Mouse (Mus musculus): ENCODE data around the gene Cyb5r3. TPM values are rescaled to one million over a fixed set of nuclear protein-coding genes. Genes with fewer than 3 reads are reported as not detected.

Cyb5r3 gene
- polyA plus RNA-seq, 1 experiment from 2014 or later, result 133 TPM

GRCm38 (mm10) chr15:83157667-83158064 is 14.7 kb downstream of the Cyb5r3 start:
- ATAC-seq, result no peak
- peaks cover 74% of the 10 kb centered on the region for H3K36me3 ChIP-seq
- no peaks in the 10 kb centered on the region; the same call in 1 of the 2 replicates for H3K9me3 ChIP-seq
- H3K4me1 ChIP-seq (replicated peaks), result no peaks in the 10 kb centered on the region; the same call in 1 of the 2 replicates
- H3K27ac ChIP-seq, result no peak overlapping the region
- no peak overlapping the region for H3K9ac ChIP-seq (replicated peaks)
- WGBS, result 96% methylated on average over 6 of the region's 6 CpGs
- H3K4me3 ChIP-seq (replicated peaks), result no peak overlapping the region
- H3K27me3 ChIP-seq, result no peaks in the 10 kb centered on the region
- no peak overlapping the region for H3K4me2 ChIP-seq (replicated peaks)

DNA sequence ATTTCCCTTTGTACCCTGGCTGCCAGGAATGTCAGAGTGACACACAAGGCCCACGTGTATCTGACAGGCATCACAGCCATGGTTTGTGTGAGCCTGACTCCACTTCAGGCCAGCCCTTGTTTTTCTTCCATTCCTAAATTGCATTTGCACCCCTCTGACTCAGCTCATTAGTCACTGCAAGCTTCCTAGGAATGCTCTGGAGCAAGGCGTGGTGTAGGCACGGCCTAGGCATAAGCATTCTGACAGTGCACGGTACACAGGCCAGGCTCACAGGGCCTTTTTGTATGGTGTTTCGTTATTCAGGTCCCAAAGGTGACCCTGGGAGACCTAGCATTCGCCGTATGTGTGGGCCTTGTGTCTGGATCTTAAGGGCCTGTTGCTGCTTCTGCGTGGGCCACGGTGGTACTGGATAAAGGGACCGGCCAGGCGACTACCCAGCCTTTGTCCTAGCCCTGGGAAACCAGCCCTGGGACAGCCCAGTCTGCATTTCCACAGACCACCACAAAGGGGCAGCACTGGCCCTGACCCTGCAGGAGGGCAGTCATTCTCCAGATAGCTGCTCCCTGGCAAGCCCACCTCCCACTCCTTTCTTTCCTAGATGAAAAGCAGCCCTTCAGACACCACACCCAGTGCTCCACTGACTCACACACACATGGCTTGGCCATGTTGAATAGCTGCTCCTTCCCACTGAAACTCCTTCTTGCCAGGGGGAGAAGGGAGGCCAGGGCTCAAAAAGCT is 15.3 kb downstream of the Cyb5r3 start:
- no peak overlapping the region for H3K27ac ChIP-seq
- ATAC-seq, result no peak
- no peaks in the 10 kb centered on the region; the same call in 1 of the 2 replicates for H3K4me1 ChIP-seq (replicated peaks)
- WGBS, result 79% methylated on average over 11 of the region's 11 CpGs
- no peak overlapping the region for H3K4me3 ChIP-seq (replicated peaks)
- H3K9ac ChIP-seq (replicated peaks), result no peak overlapping the region
- H3K27me3 ChIP-seq, result no peaks in the 10 kb centered on the region
- peaks cover 70% of the 10 kb centered on the region for H3K36me3 ChIP-seq
- H3K9me3 ChIP-seq, result no peaks in the 10 kb centered on the region; the same call in 1 of the 2 replicates
- H3K4me2 ChIP-seq (replicated peaks), result no peak overlapping the region

GRCm38 (mm10) chr15:83155672-83156419 is 16.5 kb downstream of the Cyb5r3 start:
- Histone ChIP-seq H3K27ac (no peak overlapping the region), H3K9me3 (no peaks in the 10 kb centered on the region; the same call in 1 of the 2 replicates), H3K36me3 (peaks cover 62% of the 10 kb centered on the region), H3K4me1 (replicated peaks) (no peaks in the 10 kb centered on the region), H3K27me3 (no peaks in the 10 kb centered on the region), H3K4me3 (replicated peaks) (no peak overlapping the region), H3K9ac (replicated peaks) (no peak overlapping the region), H3K4me2 (replicated peaks) (no peak overlapping the region)
- 76% methylated on average over 6 of the region's 6 CpGs for WGBS
- ATAC-seq, result no peak

- Histone ChIP-seq H3K4me3 (replicated peaks) (no peak overlapping the region), H3K4me2 (replicated peaks) (no peak overlapping the region), H3K27me3 (no peaks in the 10 kb centered on the region), H3K9ac (replicated peaks) (no peak overlapping the region), H3K4me1 (replicated peaks) (peaks cover 5% of the 10 kb centered on the region), H3K27ac (no peak overlapping the region), H3K36me3 (peaks cover 51% of the 10 kb centered on the region), H3K9me3 (no peaks in the 10 kb centered on the region; the same call in 1 of the 2 replicates)
- WGBS, result 93% methylated on average over 7 of the region's 7 CpGs
- no peak for ATAC-seq
Measured at GRCm38 (mm10) chr15:83154309-83154708, 18.1 kb downstream of the Cyb5r3 start.

DNA sequence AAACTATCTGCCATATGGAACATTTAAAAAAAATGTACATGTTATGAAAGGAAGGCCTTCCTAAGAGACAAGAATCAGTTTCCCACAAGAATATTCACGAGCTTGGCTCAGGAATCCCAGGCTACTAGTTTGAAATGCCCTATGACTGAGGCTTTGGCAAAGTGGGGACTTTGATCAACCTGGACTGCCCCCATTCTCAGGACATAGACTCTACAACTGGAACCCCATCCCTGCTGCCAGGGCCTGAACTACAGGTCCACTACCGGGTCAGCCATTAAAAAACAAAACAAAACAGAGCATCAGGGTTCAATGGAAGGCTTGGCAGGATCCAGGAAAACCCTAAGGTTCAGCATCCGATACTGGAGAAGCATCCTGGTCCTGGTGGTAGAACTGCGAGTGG is 21.7 kb downstream of the Cyb5r3 start:
- Histone ChIP-seq H3K27ac (peak overlapping the region; percentile 53; the same call in 1 of the 2 replicates), H3K9me3 (no peaks in the 10 kb centered on the region), H3K9ac (replicated peaks) (no peak overlapping the region), H3K4me2 (replicated peaks) (no peak overlapping the region), H3K27me3 (no peaks in the 10 kb centered on the region), H3K4me1 (replicated peaks) (peaks cover 19% of the 10 kb centered on the region), H3K36me3 (peaks cover 33% of the 10 kb centered on the region), H3K4me3 (replicated peaks) (no peak overlapping the region)
- ATAC-seq, result no peak
- WGBS, result 92% methylated on average over 4 of the region's 4 CpGs

- Histone ChIP-seq H3K36me3 (peaks cover 34% of the 10 kb centered on the region), H3K27ac (peak overlapping the region; percentile 98), H3K4me3 (replicated peaks) (peak overlapping the region; percentile 96), H3K9me3 (no peaks in the 10 kb centered on the region), H3K9ac (replicated peaks) (peak overlapping the region; percentile 97), H3K27me3 (no peaks in the 10 kb centered on the region), H3K4me1 (replicated peaks) (peaks cover 19% of the 10 kb centered on the region), H3K4me2 (replicated peaks) (peak overlapping the region; percentile 89)
- 27% methylated on average over 3 of the region's 3 CpGs for WGBS
- ATAC-seq, result no peak
Measured at GRCm38 (mm10) chr15:83150073-83150442, 22.3 kb downstream of the Cyb5r3 start.

DNA sequence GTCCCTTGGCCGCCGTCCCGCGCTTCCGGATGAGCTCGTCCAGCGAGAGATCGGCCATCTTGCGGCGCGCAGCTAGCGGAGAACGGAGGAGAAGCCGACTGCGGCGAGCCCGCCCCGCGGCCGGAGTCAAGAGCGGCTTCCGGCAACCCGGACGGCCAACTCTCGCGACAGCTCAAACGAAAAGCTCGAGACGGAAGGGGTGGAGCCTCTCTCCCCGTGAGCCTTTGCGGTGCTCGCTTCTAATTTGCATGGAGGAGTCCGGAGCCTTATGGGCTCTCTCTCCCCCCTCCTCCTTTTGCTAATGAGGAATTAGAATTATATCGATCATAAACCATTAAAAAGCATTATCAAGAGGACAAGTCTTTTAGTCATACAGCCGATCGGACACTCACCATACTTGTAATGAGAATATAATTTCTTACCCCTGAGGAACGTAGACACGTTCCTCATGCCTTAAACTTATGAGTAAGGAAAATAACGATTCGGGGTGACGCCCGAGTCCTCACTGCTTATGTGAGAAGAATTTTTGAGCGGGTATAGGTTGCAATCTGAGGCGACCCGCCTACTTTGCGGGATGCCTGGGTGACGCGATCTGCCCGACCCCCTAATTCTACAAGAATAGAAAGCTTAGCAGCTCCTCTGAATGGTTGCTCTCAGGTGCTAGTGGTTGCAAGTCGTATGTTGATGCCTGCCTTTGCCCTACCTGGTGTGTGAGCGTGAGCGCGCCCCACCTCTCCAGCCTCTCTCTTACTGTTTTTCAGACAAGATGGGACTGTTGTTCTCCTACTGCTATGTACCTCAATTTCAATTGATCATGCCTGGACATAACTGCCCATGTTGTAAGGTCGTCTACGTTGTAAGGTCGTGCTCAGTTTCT is 23.0 kb downstream of the Cyb5r3 start, which contains the start of gene Poldip3:
Poldip3 (minus strand) TSS at position 189 of the 877 bp plus-strand sequence.
- peak within 1 kb of the TSS; percentile 89 for H3K4me2 ChIP-seq (replicated peaks)
- ATAC-seq, result peak; percentile 93
- under 1% methylated on average over 56 of the region's 56 CpGs for WGBS
- H3K36me3 ChIP-seq, result peaks cover 38% of the 10 kb centered on the region
- peak within 1 kb of the TSS; percentile 96 for H3K4me3 ChIP-seq (replicated peaks)
- H3K27ac ChIP-seq, result peak within 1 kb of the TSS; percentile 98
- H3K27me3 ChIP-seq, result no peaks in the 10 kb centered on the region
- peak within 1 kb of the TSS; percentile 97 for H3K9ac ChIP-seq (replicated peaks)
- H3K9me3 ChIP-seq, result no peaks in the 10 kb centered on the region
- peaks cover 19% of the 10 kb centered on the region for H3K4me1 ChIP-seq (replicated peaks)

DNA sequence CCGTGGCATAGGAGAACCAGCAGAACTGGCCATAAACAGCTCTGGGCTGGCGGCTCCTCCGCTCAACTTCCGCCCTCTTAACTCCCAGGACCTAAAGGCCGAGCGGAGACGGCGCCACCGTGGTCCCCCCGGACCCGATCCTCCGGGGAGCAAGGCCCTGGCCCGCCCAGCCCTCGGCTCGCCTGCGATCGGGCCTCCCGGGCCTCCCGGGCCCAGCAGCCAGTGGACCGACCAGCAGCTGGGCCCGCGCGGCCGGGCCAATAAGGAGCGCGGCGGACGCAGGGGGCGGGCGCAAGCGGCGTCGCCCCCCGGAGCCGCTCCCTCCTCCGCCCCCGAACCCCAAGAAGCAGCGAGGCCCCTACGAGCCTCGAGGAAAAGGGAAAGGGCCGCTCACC is 23.6 kb downstream of the Cyb5r3 start:
- peak overlapping the region; percentile 98 for H3K27ac ChIP-seq
- no peaks in the 10 kb centered on the region for H3K9me3 ChIP-seq
- peaks cover 23% of the 10 kb centered on the region for H3K4me1 ChIP-seq (replicated peaks)
- WGBS, result under 1% methylated on average over 28 of the region's 41 CpGs
- no peaks in the 10 kb centered on the region for H3K27me3 ChIP-seq
- ATAC-seq, result peak; percentile 85
- peak overlapping the region; percentile 89 for H3K4me2 ChIP-seq (replicated peaks)
- peak overlapping the region; percentile 97 for H3K9ac ChIP-seq (replicated peaks)
- peak overlapping the region; percentile 96 for H3K4me3 ChIP-seq (replicated peaks)
- peaks cover 39% of the 10 kb centered on the region for H3K36me3 ChIP-seq

GRCm38 (mm10) chr15:83148395-83148794 is 24.0 kb downstream of the Cyb5r3 start:
- ATAC-seq, result no peak
- WGBS, result 6% methylated on average over 21 of the region's 21 CpGs
- Histone ChIP-seq H3K9ac (replicated peaks) (peak overlapping the region; percentile 97), H3K27me3 (no peaks in the 10 kb centered on the region), H3K27ac (peak overlapping the region; percentile 98), H3K36me3 (peaks cover 35% of the 10 kb centered on the region), H3K9me3 (no peaks in the 10 kb centered on the region), H3K4me2 (replicated peaks) (peak overlapping the region; percentile 89), H3K4me1 (replicated peaks) (peaks cover 26% of the 10 kb centered on the region), H3K4me3 (replicated peaks) (peak overlapping the region; percentile 96)

DNA sequence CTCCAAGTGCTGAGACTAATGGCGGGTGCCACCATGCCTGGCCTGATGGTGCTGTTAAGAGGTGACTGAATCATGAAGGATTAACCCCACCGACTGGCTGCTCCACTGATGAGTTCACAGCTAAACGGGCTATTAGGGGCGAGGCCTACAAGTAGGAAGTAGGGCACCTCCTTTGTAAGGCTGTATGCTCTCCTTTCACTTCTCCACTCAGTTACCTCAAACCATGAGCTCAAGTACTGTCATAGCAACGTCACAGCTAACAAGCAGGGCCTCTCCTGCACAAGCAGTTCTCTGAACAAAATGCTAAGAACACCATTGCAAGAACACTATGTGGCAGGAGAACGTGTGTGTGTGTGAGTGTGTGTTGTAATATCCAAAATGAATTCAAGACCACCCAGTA is 26.9 kb downstream of the Cyb5r3 start:
- no peak for ATAC-seq
- 90% methylated on average over 6 of the region's 6 CpGs for WGBS

GRCm38 (mm10) chr15:83142861-83143260 is 29.5 kb downstream of the Cyb5r3 start:
- Histone ChIP-seq H3K27me3 (no peaks in the 10 kb centered on the region), H3K4me2 (replicated peaks) (no peak overlapping the region), H3K4me1 (replicated peaks) (peaks cover 41% of the 10 kb centered on the region), H3K9me3 (no peaks in the 10 kb centered on the region), H3K4me3 (replicated peaks) (no peak overlapping the region), H3K36me3 (peaks cover 41% of the 10 kb centered on the region), H3K9ac (replicated peaks) (0 out of 2 replicates have a peak overlapping the region, but pooled peaks have one; percentile 7), H3K27ac (peak overlapping the region; percentile 20; the same call in 1 of the 2 replicates)
- ATAC-seq, result 0 out of 2 replicates have a peak, but pooled peaks have one; percentile 30
- 32% methylated on average over 5 of the region's 5 CpGs for WGBS

More for the DNA sequence above, 26.9 kb downstream of the Cyb5r3 start:
- Histone ChIP-seq H3K4me3 (replicated peaks) (no peak overlapping the region), H3K9ac (replicated peaks) (no peak overlapping the region), H3K9me3 (no peaks in the 10 kb centered on the region), H3K27ac (no peak overlapping the region), H3K4me1 (replicated peaks) (peaks cover 49% of the 10 kb centered on the region), H3K4me2 (replicated peaks) (no peak overlapping the region), H3K36me3 (peaks cover 32% of the 10 kb centered on the region), H3K27me3 (no peaks in the 10 kb centered on the region)
